Mouse (Mus musculus) stomach, postnatal 0 days (tissue): ENCODE measurements around the gene Esp24.

Experiments
- CTCF ChIP-seq: IDR thresholded peaks from 2 replicates; pipeline ENCODE4 v1.5.1; 2016; ENCODE audit warnings: antibody characterized with exemption, low read depth, mild to moderate bottlenecking, moderate library complexity
- EP300 ChIP-seq: optimal IDR thresholded peaks from 2 replicates; pipeline ENCODE3; 2016; ENCODE audit warnings: antibody characterized with exemption

GRCm38 (mm10) chr17:39010675-39011638 is 25.5 kb upstream of the Esp24 start:
- TF ChIP-seq CTCF, result no peak
- TF ChIP-seq EP300, result no peak
